Mouse (Mus musculus) cerebral cortex, adult 2 months (tissue): Measurements from ENCODE around the gene Adam17.

ENCODE experiments used
- WGBS: fragments of 180-500 bp; shearing (Covaris S2); methylation state at CpG from one replicate; pipeline ENCODE4 v1.1.7; 2018; 5-methylcytosine and 5-hydroxymethylcytosine counted together

Adam17 gene

GRCm38 (mm10) chr12:21373100-21373819, at the start of gene Adam17:
TSS of gene Adam17 (minus strand) at chr12:21373632.
- WGBS: under 1% methylated on average over 55 of the region's 55 CpGs

GRCm38 (mm10) chr12:21418621-21419131, 45.2 kb upstream of the Adam17 start:
- 21% methylated on average over 10 of the region's 11 CpGs for WGBS

DNA sequence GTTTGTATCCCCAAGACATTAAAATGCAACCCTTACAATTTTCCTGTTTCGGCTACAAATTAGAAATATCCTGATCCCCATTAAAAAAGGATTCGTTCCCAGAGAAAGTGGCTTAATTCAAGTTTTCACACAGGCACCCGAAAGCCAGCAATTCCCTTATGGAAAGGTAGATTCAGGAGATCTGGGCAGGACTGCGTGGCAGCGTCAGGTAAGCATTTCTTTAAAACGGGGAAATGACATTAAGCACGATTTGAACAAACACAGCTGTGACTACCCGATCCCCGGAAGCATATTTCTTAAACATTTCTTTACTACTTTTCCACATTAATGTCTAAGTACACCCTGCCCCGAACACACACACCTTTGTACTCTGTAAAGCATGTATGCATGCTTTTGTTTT, 44.7 kb upstream of the Adam17 start:
- WGBS: 3% methylated on average over 10 of the region's 10 CpGs

- under 1% methylated on average over 103 of the region's 103 CpGs for WGBS
Observed at GRCm38 (mm10) chr12:21417100-21418070, 44.0 kb upstream of the Adam17 start, which contains the start of gene Ywhaq. TSS of gene Ywhaq (minus strand) at chr12:21417637.

DNA sequence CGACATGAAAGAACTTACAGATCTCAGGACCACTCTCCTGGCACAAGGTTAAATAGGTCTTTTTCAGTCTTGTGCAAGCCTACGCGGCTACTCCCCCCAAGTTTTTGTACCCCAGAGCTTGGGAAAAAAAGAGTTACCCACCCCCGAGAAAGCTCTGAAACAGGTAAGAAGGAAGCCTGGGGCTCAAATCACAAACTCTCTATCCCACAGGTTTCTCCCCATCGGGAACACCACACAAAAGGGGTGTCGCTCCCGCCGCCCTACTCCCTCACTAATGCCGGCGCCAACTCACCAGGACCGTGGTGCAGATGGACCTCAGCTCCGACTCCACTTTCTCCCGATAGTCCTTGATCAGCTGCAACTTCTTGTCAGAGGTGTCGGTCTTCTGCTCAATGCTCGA, 43.1 kb upstream of the Adam17 start:
- 2% methylated on average over 13 of the region's 15 CpGs for WGBS

DNA sequence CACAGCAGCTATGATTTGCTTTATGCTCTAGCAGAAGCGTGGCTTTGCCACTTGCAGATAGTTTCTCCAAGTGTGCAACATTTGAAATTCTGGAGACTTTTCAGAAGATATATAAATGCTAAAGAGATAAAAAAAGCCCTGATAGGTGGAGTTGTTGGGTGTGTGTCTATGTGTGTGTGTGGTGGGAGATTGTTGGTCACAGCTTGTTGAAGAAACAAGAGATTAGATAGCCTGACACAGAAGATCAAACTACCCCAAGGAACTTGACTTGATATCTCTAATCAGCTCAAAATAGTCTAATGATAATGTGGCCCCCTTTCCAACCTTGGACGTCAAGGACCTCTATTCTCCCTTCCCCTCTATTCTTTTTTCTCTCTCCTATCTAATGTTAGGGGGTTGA, 37.2 kb upstream of the Adam17 start:
- WGBS: 69% methylated on average over 2 of the region's 2 CpGs

DNA sequence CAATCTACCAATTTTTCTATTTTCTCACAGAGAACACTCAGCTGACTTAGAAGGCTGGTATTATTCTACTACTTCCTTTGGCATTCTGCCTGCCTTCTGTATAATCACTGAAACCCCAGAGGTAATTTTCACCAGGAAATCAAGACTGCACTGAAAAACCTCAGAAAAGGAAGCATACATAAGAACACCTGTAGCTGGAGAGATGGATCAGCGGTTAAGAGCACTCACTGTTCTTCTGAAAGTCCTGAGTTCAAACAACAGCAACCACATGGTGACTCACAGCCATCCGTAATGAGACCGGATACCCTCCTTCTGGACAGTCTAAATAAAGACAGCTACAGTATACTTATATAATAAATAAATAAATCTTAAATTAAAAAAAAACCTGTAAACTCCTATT, 36.2 kb upstream of the Adam17 start:
- WGBS: 66% methylated on average over 3 of the region's 3 CpGs

DNA sequence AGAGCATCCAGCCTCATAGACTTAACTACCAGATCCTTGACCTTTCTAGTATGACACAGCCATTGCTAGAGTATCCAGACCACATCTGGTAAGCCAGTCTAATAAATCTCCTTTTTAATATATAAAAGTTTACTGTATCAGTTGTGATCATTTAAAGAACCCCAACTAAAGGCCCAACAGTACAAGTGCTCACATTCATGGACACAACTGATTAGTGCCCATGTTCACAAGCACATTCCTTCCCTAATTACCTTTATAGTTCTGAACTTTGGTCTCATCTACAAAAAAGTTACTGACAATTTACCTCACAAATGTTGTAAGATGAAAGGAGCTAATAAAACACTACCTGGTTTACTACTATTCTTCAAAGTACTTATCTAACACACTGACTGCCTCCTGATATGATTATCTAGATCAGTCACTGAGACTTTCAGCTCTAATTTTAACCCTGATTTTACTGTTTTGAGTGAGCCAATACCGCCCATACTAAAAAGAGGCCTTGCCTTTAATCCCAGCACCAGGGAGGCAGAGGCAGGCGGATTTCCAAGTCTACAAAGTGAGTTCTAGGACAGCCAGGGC, 35.4 kb upstream of the Adam17 start:
- 93% methylated on average over 2 of the region's 2 CpGs for WGBS

DNA sequence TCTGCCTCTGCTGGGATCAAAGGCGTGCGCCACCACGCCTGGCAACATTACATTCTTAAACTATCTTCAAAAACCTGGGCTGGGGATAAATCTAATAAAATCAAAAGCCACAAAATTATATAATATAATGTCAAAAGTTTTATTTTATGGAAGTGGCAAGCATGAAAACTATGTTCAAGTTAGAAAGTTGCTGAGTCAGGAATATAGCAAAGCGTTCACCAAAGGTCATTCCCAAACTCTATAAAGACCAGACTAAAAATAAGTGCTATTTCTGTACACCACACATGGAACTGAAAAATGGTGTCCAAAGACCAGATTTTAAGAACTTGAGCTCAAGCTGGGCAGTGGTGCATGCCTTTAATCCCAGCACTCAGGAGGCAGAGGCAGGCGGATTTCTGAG, 29.3 kb upstream of the Adam17 start:
- WGBS: 89% methylated on average over 5 of the region's 5 CpGs

DNA sequence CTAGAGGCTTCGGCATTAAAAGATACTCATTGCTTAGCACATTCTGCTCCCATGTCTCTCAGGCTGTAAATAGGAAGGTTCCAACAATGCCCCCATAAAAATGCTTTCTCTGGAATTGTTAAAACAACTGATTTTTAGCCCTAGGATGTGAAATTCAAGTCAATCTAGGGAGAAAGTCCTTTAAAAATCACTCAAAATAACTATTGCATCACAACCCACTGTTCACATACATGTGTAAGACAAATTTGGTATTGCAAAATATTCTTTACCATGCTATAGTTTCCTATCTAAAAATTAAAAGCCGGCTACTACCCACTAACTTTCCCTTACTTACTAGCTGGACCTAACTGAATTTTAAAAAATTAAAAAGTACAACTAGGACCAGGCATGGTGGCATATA, 12.8 kb upstream of the Adam17 start:
- 91% methylated on average over 2 of the region's 2 CpGs for WGBS

DNA sequence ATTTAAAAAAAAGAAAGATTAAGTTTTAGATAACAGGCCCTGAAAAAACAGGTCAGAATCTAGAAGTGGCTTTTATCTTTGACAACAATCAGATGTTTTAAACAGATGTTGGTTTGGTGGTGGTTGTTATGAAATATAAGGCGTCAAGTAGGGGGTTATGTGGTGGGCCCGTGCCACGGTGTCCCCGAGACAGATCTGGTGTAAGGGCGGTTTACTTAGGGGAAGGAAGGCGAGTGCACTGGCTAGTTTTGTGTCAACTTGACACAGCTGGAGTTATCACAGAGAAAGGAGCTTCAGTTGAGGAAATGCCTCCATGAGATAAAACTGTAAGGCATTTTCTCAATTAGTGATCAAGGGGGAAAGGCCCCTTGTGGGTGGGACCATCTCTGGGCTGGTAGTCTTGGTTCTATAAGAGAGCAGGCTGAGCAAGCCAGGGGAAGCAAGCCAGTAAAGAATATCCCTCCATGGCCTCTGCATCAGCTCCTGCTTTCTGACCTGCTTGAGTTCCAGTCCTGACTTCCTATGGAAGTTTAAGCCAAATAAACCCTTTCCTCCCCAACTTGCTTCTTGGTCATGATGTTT, 5.4 kb upstream of the Adam17 start:
- 86% methylated on average over 6 of the region's 6 CpGs for WGBS

DNA sequence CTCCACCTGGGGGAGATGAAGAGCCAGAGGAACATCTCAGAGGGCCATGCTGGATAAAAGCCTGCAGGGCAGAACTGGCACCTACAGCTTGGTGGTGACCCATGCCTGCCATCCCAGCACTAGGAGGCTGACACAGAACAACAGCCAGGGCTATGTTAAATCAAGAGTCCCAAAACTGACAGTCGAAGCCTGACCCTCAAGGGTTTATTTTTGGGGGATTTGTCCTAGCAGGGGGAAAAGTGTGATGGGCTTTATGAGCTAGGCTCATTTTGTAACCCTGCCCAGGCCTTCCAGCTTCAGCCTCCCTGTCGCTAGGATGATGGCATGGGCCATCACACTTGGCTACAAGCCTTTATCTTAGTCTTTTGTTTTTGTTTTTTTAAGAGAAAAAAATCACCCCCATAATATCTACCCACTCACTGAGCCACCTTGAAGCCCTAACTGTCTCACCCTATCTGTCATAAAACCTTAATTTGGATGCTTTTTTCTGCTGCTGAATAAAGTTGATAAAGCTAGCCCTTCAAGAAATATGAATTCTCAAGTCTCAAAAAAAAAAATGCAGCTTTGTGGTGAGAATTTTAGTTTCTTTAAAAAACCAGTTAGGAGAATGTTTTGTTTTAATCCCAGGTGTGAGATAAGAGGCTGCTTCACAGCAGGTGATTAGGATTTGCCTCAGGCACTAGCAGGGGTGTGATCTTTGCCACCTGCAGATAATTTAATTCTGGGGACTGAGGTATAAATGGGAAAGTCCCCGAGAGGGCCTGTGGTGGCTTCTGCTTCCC, 2.1 kb upstream of the Adam17 start:
- WGBS: 69% methylated on average over 3 of the region's 3 CpGs

DNA sequence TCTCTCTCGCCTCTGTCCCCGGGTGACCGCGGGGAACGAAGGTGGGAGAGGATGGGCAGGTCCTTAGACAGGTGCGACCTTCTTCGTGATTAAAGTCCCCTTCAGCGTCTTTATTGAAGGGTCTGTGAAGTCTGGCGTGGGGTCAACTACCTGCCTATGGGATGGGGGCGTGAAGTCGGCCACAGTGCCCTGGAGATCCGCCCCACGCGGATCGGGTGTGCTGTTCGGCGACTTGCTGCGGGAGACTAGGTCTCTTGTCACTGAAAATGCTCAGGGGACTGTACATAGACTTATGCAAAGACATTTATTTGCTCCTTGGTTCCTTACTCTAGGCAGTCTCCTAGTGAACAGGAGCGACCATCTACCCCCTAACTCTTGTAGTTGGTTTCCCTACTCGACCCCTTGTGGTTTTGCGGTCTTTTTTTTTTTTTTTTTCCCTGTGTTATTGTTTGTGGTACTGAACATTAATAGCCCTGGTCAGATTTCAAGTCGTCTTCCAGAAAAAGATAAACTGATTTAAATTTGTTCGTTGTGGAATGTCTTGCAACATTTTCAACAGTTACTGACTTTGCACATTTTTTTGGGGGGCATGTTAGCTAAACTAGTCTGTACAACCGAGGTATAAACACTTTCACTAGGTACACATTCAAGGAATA, 516 bp upstream of the Adam17 start:
- 3% methylated on average over 24 of the region's 24 CpGs for WGBS

DNA sequence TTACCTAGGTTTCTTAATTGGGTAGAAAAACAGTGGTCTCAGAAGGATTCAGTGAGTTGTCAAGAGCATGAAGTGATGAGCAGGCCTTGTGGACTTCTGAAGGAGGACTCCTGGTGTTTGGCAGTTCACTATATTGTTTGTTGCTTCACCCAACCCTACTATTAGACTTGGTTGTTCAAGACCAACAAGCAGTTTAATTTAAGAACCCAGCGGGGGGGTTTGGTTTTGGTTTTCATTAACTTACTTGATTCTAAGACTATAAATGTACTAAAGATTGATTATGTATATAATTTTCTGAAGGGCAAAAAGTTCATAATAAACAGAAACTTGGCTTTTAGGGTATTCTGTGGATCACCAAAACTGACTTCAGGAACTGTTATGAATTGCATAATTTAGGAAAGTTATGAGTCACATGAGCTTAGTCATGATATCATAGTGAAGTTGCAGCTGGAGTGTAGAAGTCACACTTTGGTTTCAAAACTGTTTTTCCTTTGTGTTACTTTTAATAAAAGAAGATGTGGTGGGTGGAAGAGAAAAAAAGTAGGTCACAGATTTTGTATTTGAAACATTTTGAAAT, 3.3 kb downstream of the Adam17 start:
- WGBS: 93% methylated on average over 1 of the region's 1 CpGs

DNA sequence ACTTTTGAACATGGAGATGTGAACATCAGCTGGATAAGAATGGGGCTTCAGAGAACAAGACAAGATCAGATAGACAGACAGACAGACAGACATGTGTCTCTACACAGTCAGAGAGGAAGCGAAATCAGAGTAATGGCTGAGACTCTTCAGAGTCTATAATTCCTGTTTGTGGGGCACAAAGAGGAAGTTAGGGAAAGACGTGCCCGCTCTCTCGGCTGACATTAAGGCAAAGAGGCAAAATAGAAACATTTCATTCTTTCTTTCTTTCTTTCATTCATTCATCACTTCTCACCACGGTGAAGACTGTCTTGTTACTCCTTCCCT, 4.4 kb downstream of the Adam17 start:
- WGBS: 83% methylated on average over 5 of the region's 5 CpGs

DNA sequence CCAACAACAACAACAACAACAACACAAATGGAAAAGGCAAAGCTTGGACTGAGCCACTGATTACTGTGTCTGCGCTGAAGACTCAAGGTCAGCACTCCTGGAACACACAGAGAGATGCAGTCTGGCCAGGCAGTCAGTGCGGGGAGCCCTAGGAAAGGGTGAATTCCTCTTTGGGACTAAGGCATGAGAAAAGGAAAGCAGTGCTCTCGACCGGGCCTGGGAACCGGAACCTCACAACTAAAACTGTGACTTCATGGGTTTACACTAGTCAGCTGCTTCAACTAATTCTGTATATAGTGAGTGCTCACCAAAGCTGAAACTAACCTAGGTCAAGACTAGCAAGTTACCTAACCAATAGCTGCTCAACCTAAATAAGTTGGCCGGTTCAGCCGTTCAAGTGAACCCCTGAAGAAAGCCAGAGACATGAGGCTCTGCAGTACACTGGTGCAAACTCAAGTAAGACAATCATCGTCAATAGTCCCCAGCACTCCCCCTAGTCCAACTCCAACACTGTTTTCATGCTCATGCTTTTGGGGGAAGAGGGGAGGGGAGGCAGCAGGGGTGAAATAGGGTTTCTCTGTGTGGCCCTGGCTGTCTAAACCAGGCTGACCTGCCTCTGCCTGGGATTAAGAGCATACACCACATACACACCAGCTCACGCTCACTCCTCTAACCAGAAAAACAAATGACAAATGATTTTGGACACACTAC, 4.9 kb downstream of the Adam17 start:
- WGBS: 86% methylated on average over 9 of the region's 9 CpGs

DNA sequence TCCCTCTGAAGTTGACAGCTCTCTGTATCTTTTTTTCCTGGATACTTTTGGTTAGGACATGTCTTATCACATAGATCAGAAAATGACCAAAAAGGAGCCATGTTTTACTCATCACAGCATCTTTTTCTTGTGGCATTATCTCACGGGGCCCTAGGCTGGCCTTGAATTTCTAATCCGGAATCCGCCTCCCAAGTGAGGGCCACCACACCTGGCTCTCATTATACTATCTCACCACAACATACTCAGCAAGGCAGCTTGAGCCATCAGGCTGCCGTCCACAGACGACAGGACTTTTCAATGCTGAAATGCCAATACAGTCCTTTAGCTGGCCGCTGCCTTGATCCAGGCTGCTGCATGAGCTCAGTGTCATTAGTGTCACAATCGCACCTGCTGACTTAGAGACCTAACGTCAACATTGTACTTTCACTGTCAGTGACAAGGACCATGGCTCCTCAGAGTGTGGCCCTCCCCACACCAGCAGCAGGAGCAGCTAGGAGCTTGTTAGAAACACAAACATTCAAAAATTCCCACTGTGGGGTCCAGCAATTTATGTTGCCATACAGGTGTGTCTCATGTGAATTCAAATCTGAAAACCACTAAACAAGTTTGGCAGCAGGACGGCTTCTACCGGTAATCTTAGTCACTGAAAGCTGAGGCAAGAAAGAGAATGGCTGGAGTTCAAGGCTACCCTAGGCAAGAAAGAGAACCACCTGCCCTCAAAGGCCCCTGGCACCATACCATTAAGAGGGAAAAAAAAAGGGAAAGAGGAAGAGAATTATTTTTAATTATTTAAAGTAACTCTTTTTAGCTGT, 8.6 kb downstream of the Adam17 start:
- 85% methylated on average over 10 of the region's 10 CpGs for WGBS

DNA sequence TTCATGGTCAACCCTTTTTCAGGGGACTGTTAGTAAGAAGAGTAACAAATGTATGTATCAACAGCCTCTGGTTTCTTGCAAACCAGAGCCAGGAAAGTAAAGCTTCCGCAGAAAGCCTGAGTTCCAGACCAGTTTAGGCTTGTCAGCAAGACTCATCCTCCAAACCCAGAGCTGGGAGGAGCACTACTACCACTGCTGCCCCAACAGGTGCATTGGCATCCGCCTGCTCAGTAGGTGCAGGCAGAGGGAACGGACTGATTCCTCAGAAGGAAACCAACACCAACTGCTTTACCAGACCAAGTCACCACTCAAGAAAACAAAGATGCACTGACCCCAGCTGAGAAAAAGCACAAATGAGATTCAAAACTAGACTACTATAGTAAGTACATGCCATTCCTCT, 10.2 kb downstream of the Adam17 start:
- WGBS: 67% methylated on average over 3 of the region's 3 CpGs

DNA sequence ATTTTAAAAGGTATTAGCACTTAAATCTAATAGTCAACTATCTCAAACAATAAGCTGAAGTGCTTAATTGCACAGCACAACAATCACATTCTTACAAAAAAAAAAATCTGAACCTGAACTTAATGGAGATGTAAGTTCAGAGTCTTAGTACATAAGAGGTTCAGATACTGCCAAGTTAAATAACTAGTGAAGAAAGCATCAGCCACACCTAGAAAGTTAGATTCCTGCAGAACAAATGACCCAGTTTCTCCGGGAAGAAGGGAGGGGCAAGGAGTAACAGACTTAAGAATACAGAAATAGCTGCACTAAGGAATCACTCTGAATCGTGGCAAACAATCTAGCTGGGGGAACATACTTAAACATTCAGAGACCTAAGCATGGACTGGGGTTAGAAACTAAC, 10.7 kb downstream of the Adam17 start:
- 29% methylated on average over 2 of the region's 2 CpGs for WGBS
